Mouse (Mus musculus) common myeloid progenitor, adult 5-6 weeks (primary cell): ENCODE measurements around the gene Cyp26b1. TPM values are rescaled to one million over a fixed set of nuclear protein-coding genes. Genes with fewer than 3 reads are reported as not detected.
A peak's percentile ranks its signal among the peaks of the same experiment; 100 is the strongest.
"Not testable (repeated sequence)": the region's sequence is repeated elsewhere in the genome, so short reads cannot be mapped to it uniquely, and the experiment has no call there.

Source experiments
- ATAC-seq: replicated peaks from 2 replicates; pipeline ENCODE4 v1.8.0; 2016; ENCODE audit warnings: low read depth, mild to moderate bottlenecking, moderate TSS enrichment, inconsistent platforms; ENCODE audit not compliant: poor library complexity, severe bottlenecking
- total RNA-seq: library from RNA; stranded (forward); fragments of 200-1000, 187-1606 nt; gene quantifications from 2 replicates; pipeline ENCODE4 v1.2.3, GENCODE M21; 2017

Gene Cyp26b1
- total RNA-seq: not detected in 2 replicates

GRCm38 (mm10) chr6:84593693-84594092, at the start of gene Cyp26b1:
Gene Cyp26b1 (minus strand): TSS chr6:84593908.
- ATAC-seq: no peak

- no peak for ATAC-seq
These were observed 47.3 kb upstream of the Cyp26b1 start for GRCm38 (mm10) chr6:84641062-84641431.

- peak; percentile 71 for ATAC-seq
These were observed 46.8 kb upstream of the Cyp26b1 start for GRCm38 (mm10) chr6:84640324-84641061.

GRCm38 (mm10) chr6:84638206-84638605, 44.5 kb upstream of the Cyp26b1 start:
- ATAC-seq: no peak

GRCm38 (mm10) chr6:84631588-84631987, 37.9 kb upstream of the Cyp26b1 start:
- no peak for ATAC-seq

- ATAC-seq: no peak
These were observed 36.6 kb upstream of the Cyp26b1 start for GRCm38 (mm10) chr6:84630276-84630675.

GRCm38 (mm10) chr6:84628831-84629230, 35.1 kb upstream of the Cyp26b1 start:
- ATAC-seq: no peak

- ATAC-seq: no peak
These were observed 32.7 kb upstream of the Cyp26b1 start for GRCm38 (mm10) chr6:84626398-84626797.

GRCm38 (mm10) chr6:84619166-84619565, 25.5 kb upstream of the Cyp26b1 start:
- no peak for ATAC-seq

- no peak for ATAC-seq
These were observed 23.3 kb upstream of the Cyp26b1 start for GRCm38 (mm10) chr6:84617051-84617450.

- no peak for ATAC-seq
These were observed 22.9 kb upstream of the Cyp26b1 start for GRCm38 (mm10) chr6:84616586-84616985.

GRCm38 (mm10) chr6:84613561-84613960, 19.9 kb upstream of the Cyp26b1 start:
- ATAC-seq: no peak

GRCm38 (mm10) chr6:84601136-84601889, 7.6 kb upstream of the Cyp26b1 start:
- ATAC-seq: no peak

GRCm38 (mm10) chr6:84599296-84599695, 5.6 kb upstream of the Cyp26b1 start:
- not testable (repeated sequence) for ATAC-seq

- no peak for ATAC-seq
These were observed 5.0 kb upstream of the Cyp26b1 start for GRCm38 (mm10) chr6:84598725-84599124.

- ATAC-seq: no peak
These were observed 918 bp upstream of the Cyp26b1 start for GRCm38 (mm10) chr6:84594626-84595025.

GRCm38 (mm10) chr6:84590961-84591745, 2.6 kb downstream of the Cyp26b1 start:
- no peak for ATAC-seq

- ATAC-seq: peak; percentile 89
These were observed 3.7 kb downstream of the Cyp26b1 start for GRCm38 (mm10) chr6:84589742-84590686.

- ATAC-seq: no peak
These were observed 4.6 kb downstream of the Cyp26b1 start for GRCm38 (mm10) chr6:84588895-84589652.
